In genomic region chr16:87501304-87502078, GRCm38 (mm10) we compare ENCODE assay signal across 9 mouse cellular contexts. TPM values are rescaled to one million over a fixed set of nuclear protein-coding genes. Genes with fewer than 3 reads are reported as not detected.
DNase-seq lines count a peak whose midpoint lies in the region; ATAC-seq and TF ChIP-seq lines count a peak whose summit lies in the region.
"Had no signal": no experiment of that assay in that cellular context is flagged by ENCODE, and none has a peak within 500 bp of the region (broad histone marks: within the 10 kb centered on the region; RNA-seq: fewer than 3 reads in every experiment).

No protein-coding gene starts in this region.

- H3K4me1 ChIP-seq in CH12.LX (ENCODE audit: control insufficient read depth in 1 of 2, insufficient read depth in 2 of 2), result peaks cover 5 to 7% of the 10 kb centered on the region in 2 experiments; a peak in 3 of 4 replicates
- H3K4me1 ChIP-seq in G1E (ENCODE audit: insufficient read depth, low read depth, low read length), result peaks cover 26% of the 10 kb centered on the region
- peaks cover 3% of the 10 kb centered on the region for H3K4me1 ChIP-seq in limb, embryonic 14.5 days (ENCODE audit: control insufficient read depth, insufficient read depth, low read length)

- 59% methylated on average over 13 of the region's 13 CpGs for WGBS in limb, embryonic 14.5 days

- no peak for TF ChIP-seq POLR2A in CH12.LX (IDR thresholded peaks at IDR 0.05; ENCODE audit: low read depth, low read length)
- no peak for TF ChIP-seq POLR2A in limb, embryonic 14.5 days (IDR thresholded peaks at IDR 0.05; ENCODE audit: borderline replicate concordance, extremely low read depth, insufficient read depth, insufficient read length)

- ATAC-seq in G1E (ENCODE audit: extremely low read depth, insufficient number of reproducible peaks, low FRiP score, poor library complexity, severe bottlenecking), result peak; percentile 82
- 0 out of 2 replicates have a peak, but pooled peaks have one; percentile 24 for ATAC-seq in limb, embryonic 14.5 days (ENCODE audit: low FRiP score, low read depth)

- no peak overlapping the region for H3K9ac ChIP-seq in CH12.LX (ENCODE audit: insufficient read depth, low read depth)
- 0 out of 2 replicates have a peak overlapping the region, but pooled peaks have one; percentile 7 for H3K9ac ChIP-seq in limb, embryonic 14.5 days (ENCODE audit: low read depth, low read length, severe bottlenecking)

- H3K36me3 ChIP-seq in CH12.LX (replicated peaks in 1 of 2; ENCODE audit: control insufficient read depth in 1 of 2, insufficient read depth in 1 of 2, low read length in 1 of 2), result peaks cover 0 to 22% of the 10 kb centered on the region in 2 experiments
- H3K36me3 ChIP-seq in G1E (replicated peaks), result peaks cover 5% of the 10 kb centered on the region
- H3K36me3 ChIP-seq in limb, embryonic 14.5 days (ENCODE audit: control insufficient read depth, insufficient read depth, low read length), result no peaks in the 10 kb centered on the region

- DNase-seq in CH12.LX (ENCODE audit: extremely low read depth) (no peak), G1E (ENCODE audit: low spot score) (peak; percentile 10)
- peak; percentile 22 for DNase-seq in heart, adult 8-10 months (ENCODE audit: low spot score)
- DNase-seq in limb, embryonic 14.5 days (ENCODE audit: low spot score), result peak; percentile 13
- DNase-seq in urinary bladder, postnatal 4 days (ENCODE audit: low spot score in 2 of 2), result no peak
- DNase-seq in right cerebral cortex, postnatal 4 days, result no peak
- DNase-seq in urinary bladder, postnatal 14 days (ENCODE audit: low spot score), result no peak
- DNase-seq: cerebellum, adult 9-10 months; midbrain, embryonic 14.5 days had no signal

- in situ Hi-C loops in CH12.LX (cut with MboI; ENCODE audit: low pct_ligation_motif_present, low pct_unique_long_range_greater_than_20kb, low sequenced_read_pairs), result loop anchor here (5.0 kb wide), 1 partner anchor 251 kb away; no protein-coding TSS in a partner anchor

- H3K9me3 ChIP-seq in CH12.LX (replicated peaks; ENCODE audit: low read length) (no peaks in the 10 kb centered on the region), G1E (replicated peaks) (no peaks in the 10 kb centered on the region)
- no peaks in the 10 kb centered on the region for H3K9me3 ChIP-seq in limb, embryonic 14.5 days (ENCODE audit: control insufficient read depth, low read length)

- no peak for TF ChIP-seq RAD21 in CH12.LX (IDR thresholded peaks at IDR 0.05; ENCODE audit: low read depth, low read length)

- 0 out of 2 replicates have a peak, but pooled peaks cover 4% of the 10 kb centered on the region for H3K79me2 ChIP-seq in CH12.LX (replicated peaks; ENCODE audit: control insufficient read depth, extremely low read depth, insufficient read depth, poor library complexity, severe bottlenecking)

- H3K27ac ChIP-seq in CH12.LX (ENCODE audit: insufficient read depth, low read depth), result no peak overlapping the region
- H3K27ac ChIP-seq in limb, embryonic 14.5 days (replicated peaks; ENCODE audit: low read depth, low read length), result no peak overlapping the region

- no peak for TF ChIP-seq CTCF in CH12.LX (conservative IDR thresholded peaks at IDR 0.05 in 1 of 2, IDR thresholded peaks at IDR 0.05 in 1 of 2; ENCODE audit: low read depth in 2 of 2, low read length in 2 of 2)
- no peak for TF ChIP-seq CTCF in G1E (IDR thresholded peaks at IDR 0.05; ENCODE audit: low read depth, low read length)

- H3K4me3 ChIP-seq in CH12.LX (replicated peaks in 1 of 3; ENCODE audit: low read depth in 2 of 3, low read length in 2 of 3, poor library complexity in 1 of 3), result no peak overlapping the region
- H3K4me3 ChIP-seq in G1E (ENCODE audit: low read depth, low read length), result no peak overlapping the region
- H3K4me3 ChIP-seq in limb, embryonic 14.5 days (replicated peaks; ENCODE audit: low read length), result no peak overlapping the region

- dilution Hi-C loops in CH12.LX (cut with MboI; ENCODE audit: extremely low pct_ligation_motif_present, extremely low pct_unique_long_range_greater_than_20kb, low sequenced_read_pairs), result no loop called here

- H3K27me3 ChIP-seq in CH12.LX (replicated peaks) (no peaks in the 10 kb centered on the region), G1E (ENCODE audit: insufficient read depth, low read length) (no peaks in the 10 kb centered on the region)
- H3K27me3 ChIP-seq in limb, embryonic 14.5 days (ENCODE audit: control insufficient read depth, insufficient read depth, low read length), result no peaks in the 10 kb centered on the region

- TF ChIP-seq EP300 in CH12.LX (IDR thresholded peaks at IDR 0.05; ENCODE audit: low read length), result no peak

- H3K4me2 ChIP-seq in CH12.LX (ENCODE audit: insufficient read depth, low read depth, poor library complexity, severe bottlenecking), result no peak overlapping the region
- H3K4me2 ChIP-seq in limb, embryonic 14.5 days (replicated peaks; ENCODE audit: low read depth, low read length, severe bottlenecking), result no peak overlapping the region

TF ChIP-seq in CH12.LX, 34 proteins besides CTCF, POLR2A, EP300 and RAD21:
- TF ChIP-seq POLR2AphosphoS2 (IDR thresholded peaks at IDR 0.05; ENCODE audit: low read depth, low read length) (peak; percentile 62; the same call in 1 of the 2 replicates), BHLHE40 (IDR thresholded peaks at IDR 0.05; ENCODE audit: low read depth, low read length) (no peak)
TF ChIP-seq in CH12.LX: peak in this region for 1.

RNA-seq across cellular contexts. Expression of gene Cct8, which starts 5.8 kb away (rescaled TPM):
- total RNA-seq in CH12.LX (2012; rRNA removed) (350 and 466 TPM in 2 replicates), CH12.LX (2014; rRNA removed) (863 and 980 TPM in 2 replicates), G1E (2014; fragmentation: Nextera tagmentation) (275 and 322 TPM in 2 replicates), G1E (2017) (616 and 806 TPM in 2 replicates)
- polyA plus RNA-seq in CH12.LX (2012; ENCODE audit: insufficient read length, low read depth) (1,169 and 1,185 TPM in 2 replicates), G1E (2012) (112 and 127 TPM in 2 replicates)
- total RNA-seq in heart, adult 8-10 months (2022), result 100 to 1,000 TPM; 139 to 159 (median 147) TPM
- 151 and 190 TPM in 2 replicates for polyA plus RNA-seq in limb, embryonic 14.5 days (2012; rRNA removed)
- polyA plus RNA-seq in limb, embryonic 14.5 days (2014; fragmentation: Nextera tagmentation; extraction: Ambion mirVana), result 392 and 395 TPM in 2 replicates

RNA-seq across cellular contexts. Expression of gene Usp16, which starts 47.0 kb away (rescaled TPM):
- total RNA-seq in CH12.LX (2012; rRNA removed) (85.6 and 92.2 TPM in 2 replicates), CH12.LX (2014; rRNA removed) (77.0 and 80.9 TPM in 2 replicates), G1E (2014; fragmentation: Nextera tagmentation) (85.6 and 86.5 TPM in 2 replicates), G1E (2017) (59.0 and 76.1 TPM in 2 replicates)
- polyA plus RNA-seq in CH12.LX (2012; ENCODE audit: insufficient read length, low read depth) (144 and 149 TPM in 2 replicates), G1E (2012) (14.2 and 15.5 TPM in 2 replicates)
- 10 to 100 TPM; 29.3 to 45.0 (median 37.9) TPM for total RNA-seq in heart, adult 8-10 months (2022)
- 50.8 and 63.4 TPM in 2 replicates for polyA plus RNA-seq in limb, embryonic 14.5 days (2012; rRNA removed)
- 52.2 and 58.9 TPM in 2 replicates for polyA plus RNA-seq in limb, embryonic 14.5 days (2014; fragmentation: Nextera tagmentation; extraction: Ambion mirVana)

RNA-seq across cellular contexts. Expression of gene Map3k7cl, which starts 51.6 kb away (rescaled TPM):
- total RNA-seq in CH12.LX (2012; rRNA removed), result 0.08 TPM in 2 replicates
- not detected in 2 replicates for total RNA-seq in CH12.LX (2014; rRNA removed)
- not detected in 2 replicates for polyA plus RNA-seq in CH12.LX (2012; ENCODE audit: insufficient read length, low read depth)
- total RNA-seq in G1E (2014; fragmentation: Nextera tagmentation), result not detected in 2 replicates
- total RNA-seq in G1E (2017), result 0.16 TPM in 1 of 2 replicates, not detected in the other
- not detected in 2 replicates for polyA plus RNA-seq in G1E (2012)
- total RNA-seq in heart, adult 8-10 months (2022), result 1 to 10 TPM; 1.1 to 2.2 (median 1.5) TPM
- 5.8 TPM in 2 replicates for polyA plus RNA-seq in limb, embryonic 14.5 days (2012; rRNA removed)
- polyA plus RNA-seq in limb, embryonic 14.5 days (2014; fragmentation: Nextera tagmentation; extraction: Ambion mirVana), result 0.32 and 1.4 TPM in 2 replicates
- polyA plus RNA-seq: midbrain, embryonic 14.5 days had no signal

Comparison
In these comparisons a context has a peak if more than half of its experiments do, and no peak if none do; other contexts are left out.
1. DNase-seq: peak in G1E (single experiment), heart, adult 8-10 months (single experiment) and limb, embryonic 14.5 days (single experiment); none in CH12.LX (single experiment), urinary bladder, postnatal 4 days (0 of 2), right cerebral cortex, postnatal 4 days (single experiment) and urinary bladder, postnatal 14 days (single experiment).